In genomic region chr6:7778642-7779404, GRCm38 (mm10) we compare ENCODE assay signal across 15 mouse cellular contexts.
DNase-seq lines count a peak whose midpoint lies in the region; ATAC-seq and TF ChIP-seq lines count a peak whose summit lies in the region.
"Had no signal": no experiment of that assay in that cellular context is flagged by ENCODE, and none has a peak within 500 bp of the region (broad histone marks: within the 10 kb centered on the region; RNA-seq: fewer than 3 reads in every experiment).

No protein-coding gene starts in this region.

- no peak for TF ChIP-seq POLR2A in MEL (IDR thresholded peaks at IDR 0.05; ENCODE audit: control insufficient read depth in 1 of 2, insufficient read depth in 1 of 2, low read depth in 1 of 2, low read length in 2 of 2, poor library complexity in 1 of 2)

- WGBS in forebrain, postnatal 0 days = 63% methylated on average over 7 of the region's 7 CpGs
- WGBS in forebrain, embryonic 16.5 days = 74% methylated on average over 7 of the region's 7 CpGs
- 22% methylated on average over 7 of the region's 7 CpGs for WGBS in liver, embryonic 15.5 days (ENCODE audit: insufficient replicate concordance)

- TF ChIP-seq CTCF in forebrain, postnatal 0 days (IDR thresholded peaks at IDR 0.05; ENCODE audit: low read depth) = no peak
- no peak for TF ChIP-seq CTCF in MEL (IDR thresholded peaks at IDR 0.05 in 2 of 3, conservative IDR thresholded peaks at IDR 0.05 in 1 of 3; ENCODE audit: control insufficient read depth in 1 of 3, insufficient read depth in 1 of 3, low read depth in 2 of 3, low read length in 3 of 3, poor library complexity in 1 of 3, severe bottlenecking in 1 of 3)

- no peaks in the 10 kb centered on the region for H3K9me3 ChIP-seq in forebrain, postnatal 0 days (ENCODE audit: low read length)
- H3K9me3 ChIP-seq in forebrain, embryonic 16.5 days (ENCODE audit: control insufficient read depth, low read length) = no peaks in the 10 kb centered on the region
- H3K9me3 ChIP-seq in MEL (replicated peaks; ENCODE audit: insufficient read depth, low read length) = no peaks in the 10 kb centered on the region
- no peaks in the 10 kb centered on the region for H3K9me3 ChIP-seq in liver, embryonic 15.5 days (replicated peaks)
- H3K9me3 ChIP-seq: hindbrain, embryonic 10.5 days; lung, embryonic 15.5 days; midbrain, embryonic 10.5 days had no signal

- H3K36me3 ChIP-seq in forebrain, postnatal 0 days (ENCODE audit: insufficient read depth) = no peaks in the 10 kb centered on the region
- H3K36me3 ChIP-seq in forebrain, embryonic 16.5 days (ENCODE audit: control insufficient read depth, insufficient read depth) = no peaks in the 10 kb centered on the region
- peaks cover 0 to 24% of the 10 kb centered on the region in 2 experiments; a peak in 2 of 4 replicates for H3K36me3 ChIP-seq in MEL (ENCODE audit: control insufficient read depth in 1 of 2, insufficient read depth in 2 of 2, low read length in 2 of 2)
- H3K36me3 ChIP-seq in liver, embryonic 15.5 days (replicated peaks) = no peaks in the 10 kb centered on the region
- H3K36me3 ChIP-seq: hindbrain, embryonic 10.5 days; lung, embryonic 15.5 days; midbrain, embryonic 10.5 days had no signal

- no peak for DNase-seq in forebrain, postnatal 0 days
- DNase-seq in MEL (ENCODE audit: low read depth, low spot score) = peak; percentile 64
- DNase-seq in kidney, adult 8-10 months = no peak
- no peak for DNase-seq in cerebellum, adult 11 months
- DNase-seq in kidney, postnatal 10 days = no peak
- DNase-seq: cerebellum, adult 9-11 months; left cerebral cortex, postnatal 4 days; thymus, adult 18-20 months had no signal

- no peaks in the 10 kb centered on the region for H3K4me1 ChIP-seq in forebrain, postnatal 0 days (ENCODE audit: insufficient read depth)
- H3K4me1 ChIP-seq in forebrain, embryonic 16.5 days (replicated peaks; ENCODE audit: control insufficient read depth, insufficient read depth, low read length) = no peaks in the 10 kb centered on the region
- H3K4me1 ChIP-seq in MEL (ENCODE audit: control insufficient read depth in 1 of 2, insufficient read depth in 2 of 2, low read length in 2 of 2) = peaks cover 2 to 13% of the 10 kb centered on the region in 2 experiments; a peak in 2 of 4 replicates
- H3K4me1 ChIP-seq in liver, embryonic 15.5 days (replicated peaks) = peaks cover 43% of the 10 kb centered on the region
- H3K4me1 ChIP-seq: hindbrain, embryonic 10.5 days; lung, embryonic 15.5 days; midbrain, embryonic 10.5 days had no signal

- 0 out of 2 replicates have a peak overlapping the region, but pooled peaks have one; percentile 15 for H3K27ac ChIP-seq in forebrain, postnatal 0 days (ENCODE audit: low read depth, low read length)
- H3K27ac ChIP-seq in forebrain, embryonic 16.5 days (ENCODE audit: low read length) = no peak overlapping the region
- H3K27ac ChIP-seq in MEL (ENCODE audit: control insufficient read depth, low read depth, low read length) = no peak overlapping the region
- peak overlapping the region; percentile 79 for H3K27ac ChIP-seq in liver, embryonic 15.5 days (replicated peaks)
- H3K27ac ChIP-seq: hindbrain, embryonic 10.5 days; lung, embryonic 15.5 days; midbrain, embryonic 10.5 days had no signal

- H3K4me2 ChIP-seq in forebrain, postnatal 0 days (ENCODE audit: low read depth) = no peak overlapping the region
- no peak overlapping the region for H3K4me2 ChIP-seq in forebrain, embryonic 16.5 days (ENCODE audit: low read length)
- H3K4me2 ChIP-seq in liver, embryonic 15.5 days = peak overlapping the region; percentile 57
- H3K4me2 ChIP-seq: lung, embryonic 15.5 days had no signal

- no peaks in the 10 kb centered on the region for H3K27me3 ChIP-seq in forebrain, postnatal 0 days (ENCODE audit: insufficient read depth, low read length)
- no peaks in the 10 kb centered on the region for H3K27me3 ChIP-seq in forebrain, embryonic 16.5 days (replicated peaks; ENCODE audit: control insufficient read depth, insufficient read depth, low read length)
- H3K27me3 ChIP-seq in MEL (ENCODE audit: control insufficient read depth in 1 of 2, insufficient read depth in 2 of 2, low read length in 2 of 2) = no peaks in the 10 kb centered on the region
- no peaks in the 10 kb centered on the region for H3K27me3 ChIP-seq in liver, embryonic 15.5 days
- H3K27me3 ChIP-seq: lung, embryonic 15.5 days; Patski had no signal

- no peak overlapping the region for H3K4me3 ChIP-seq in forebrain, postnatal 0 days (ENCODE audit: low read depth, low read length)
- H3K4me3 ChIP-seq in forebrain, embryonic 16.5 days (replicated peaks; ENCODE audit: low read length) = no peak overlapping the region
- 0 out of 4 replicates have a peak overlapping the region, but pooled peaks of 1 of the 2 experiments have one; percentile 34 for H3K4me3 ChIP-seq in MEL (ENCODE audit: control insufficient read depth in 1 of 2, insufficient read depth in 1 of 2, low read depth in 2 of 2, low read length in 2 of 2)
- peak overlapping the region; percentile 9; the same call in 1 of the 2 replicates for H3K4me3 ChIP-seq in liver, embryonic 15.5 days (replicated peaks)
- H3K4me3 ChIP-seq: hindbrain, embryonic 10.5 days; lung, embryonic 15.5 days; midbrain, embryonic 10.5 days had no signal

- no peak for ATAC-seq in forebrain, postnatal 0 days
- no peak for ATAC-seq in forebrain, embryonic 16.5 days
- ATAC-seq in common myeloid progenitor, adult 5-6 weeks (replicated peaks; ENCODE audit: low read depth, poor library complexity, severe bottlenecking) = peak; percentile 27
- ATAC-seq in liver, embryonic 15.5 days (ENCODE audit: insufficient read depth) = peak; percentile 74
- ATAC-seq: Patski had no signal

- H3K79me2 ChIP-seq in MEL (ENCODE audit: control insufficient read depth, insufficient read depth, low read length, poor library complexity) = no peaks in the 10 kb centered on the region

- no peak for TF ChIP-seq RAD21 in MEL (IDR thresholded peaks at IDR 0.05; ENCODE audit: low read depth, low read length)

- H3K9ac ChIP-seq in forebrain, postnatal 0 days = no peak overlapping the region
- no peak overlapping the region for H3K9ac ChIP-seq in forebrain, embryonic 16.5 days (replicated peaks; ENCODE audit: low read depth, low read length)
- H3K9ac ChIP-seq in MEL (ENCODE audit: control insufficient read depth, low read depth, low read length, poor library complexity, severe bottlenecking) = no peak overlapping the region
- H3K9ac ChIP-seq in liver, embryonic 15.5 days = no peak overlapping the region
- H3K9ac ChIP-seq: lung, embryonic 15.5 days had no signal

- TF ChIP-seq EP300 in MEL (IDR thresholded peaks at IDR 0.05; ENCODE audit: low read depth in 1 of 2, low read length in 2 of 2) = peak; percentile 11 to 63; a peak in 2 of 4 replicates

TF ChIP-seq in MEL, 35 proteins besides CTCF, POLR2A, EP300 and RAD21:
- no peak for TF ChIP-seq POLR2AphosphoS5 (IDR thresholded peaks at IDR 0.05; ENCODE audit: borderline replicate concordance, low read depth, low read length)
- TF ChIP-seq GABPA (IDR thresholded peaks at IDR 0.05; ENCODE audit: low read depth, low read length) = no peak
- peak; percentile 56; the same call in 1 of the 2 replicates for TF ChIP-seq ETS1 (IDR thresholded peaks at IDR 0.05; ENCODE audit: low read depth, low read length)
- no peak for TF ChIP-seq ZKSCAN1 (IDR thresholded peaks at IDR 0.05; ENCODE audit: low read depth, low read length)
- no peak for TF ChIP-seq JUND (IDR thresholded peaks at IDR 0.05; ENCODE audit: low read depth, low read length)
- TF ChIP-seq TAL1 (IDR thresholded peaks at IDR 0.05; ENCODE audit: low read length) = peak; percentile 53
- peak; percentile 76; the same call in 1 of the 2 replicates for TF ChIP-seq TCF12 (IDR thresholded peaks at IDR 0.05; ENCODE audit: low read depth, low read length)
- TF ChIP-seq GATA1 (IDR thresholded peaks at IDR 0.05; ENCODE audit: low read depth, low read length) = peak; percentile 67; the same call in 1 of the 2 replicates
- no peak for TF ChIP-seq MYB (IDR thresholded peaks at IDR 0.05; ENCODE audit: low read depth, low read length)
TF ChIP-seq in MEL: peak in this region for 4.

Comparison
In these comparisons a context has a peak if more than half of its experiments do, and no peak if none do; other contexts are left out.
1. H3K27ac ChIP-seq: peak in forebrain, postnatal 0 days (single experiment) and liver, embryonic 15.5 days (single experiment); none in forebrain, embryonic 16.5 days (single experiment) and MEL (single experiment).
2. ATAC-seq: peak in common myeloid progenitor, adult 5-6 weeks (single experiment) and liver, embryonic 15.5 days (single experiment); none in forebrain, postnatal 0 days (single experiment) and forebrain, embryonic 16.5 days (single experiment).